ENCODE assay signal across 8 mouse cellular contexts in the genomic region with DNA sequence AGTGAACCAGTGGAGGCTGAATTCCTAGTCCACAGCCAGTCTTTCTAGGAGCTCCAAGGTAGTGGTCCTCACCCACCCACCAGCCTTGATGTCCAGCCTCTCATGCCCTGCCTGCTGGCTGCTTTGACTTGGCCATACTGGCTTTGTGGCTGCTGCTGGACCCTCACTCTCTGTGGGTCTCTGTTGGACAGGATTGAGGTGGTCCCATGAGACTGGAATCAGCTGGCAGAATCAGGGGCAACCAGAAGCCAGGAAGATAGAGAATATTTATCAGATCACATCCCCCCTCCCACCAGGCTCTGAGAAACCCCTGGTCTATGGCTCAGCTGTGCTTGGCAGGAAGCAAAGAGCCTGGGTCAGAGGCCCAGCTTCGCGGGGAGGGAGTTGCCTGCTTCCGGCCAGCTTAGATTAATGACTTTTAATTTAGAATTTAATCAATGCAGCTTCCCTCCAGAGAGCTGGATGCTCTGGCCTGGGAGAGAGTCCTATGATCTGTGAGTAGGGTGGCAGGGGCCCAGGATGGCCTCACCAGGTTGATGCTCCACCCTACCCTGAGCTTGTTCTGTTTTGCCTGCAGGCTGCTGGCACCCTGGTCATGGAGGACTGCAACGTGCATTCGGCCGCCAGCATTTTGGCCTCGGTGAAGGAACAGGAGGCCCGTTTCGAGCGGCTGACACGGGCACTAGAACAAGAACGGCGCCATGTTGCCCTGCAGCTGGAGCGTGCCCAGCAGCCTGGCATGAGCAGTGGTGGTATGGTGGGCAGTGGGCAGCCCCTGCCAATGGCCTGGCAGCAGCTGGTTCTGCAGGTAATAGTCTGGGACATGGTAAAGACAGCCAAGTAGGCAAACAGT. TPM values are rescaled to one million over a fixed set of nuclear protein-coding genes. Genes with fewer than 3 reads are reported as not detected.
DNase-seq lines count a peak whose midpoint lies in the region; ATAC-seq and TF ChIP-seq lines count a peak whose summit lies in the region.

No protein-coding gene starts in this region.

- 76% methylated on average over 14 of the region's 14 CpGs for WGBS in lung, embryonic 14.5 days
- WGBS in kidney, embryonic 15.5 days = 72% methylated on average over 14 of the region's 14 CpGs
- 73% methylated on average over 14 of the region's 14 CpGs for WGBS in midbrain, postnatal 0 days

- no peak for ATAC-seq in lung, embryonic 14.5 days (ENCODE audit: insufficient read depth)
- ATAC-seq in kidney, embryonic 15.5 days (replicated peaks; ENCODE audit: low FRiP score) = no peak
- no peak for ATAC-seq in midbrain, postnatal 0 days (ENCODE audit: low FRiP score)
- no peak for ATAC-seq in erythroid progenitor cell, adult 5-6 weeks (replicated peaks; ENCODE audit: low FRiP score, poor library complexity, severe bottlenecking)

- no peak overlapping the region for H3K4me2 ChIP-seq in lung, embryonic 14.5 days
- H3K4me2 ChIP-seq in kidney, embryonic 15.5 days = no peak overlapping the region
- H3K4me2 ChIP-seq in midbrain, postnatal 0 days (ENCODE audit: low read depth, low read length, poor library complexity, severe bottlenecking) = no peak overlapping the region

- no peaks in the 10 kb centered on the region for H3K36me3 ChIP-seq in lung, embryonic 14.5 days (ENCODE audit: insufficient read depth)
- no peaks in the 10 kb centered on the region for H3K36me3 ChIP-seq in kidney, embryonic 15.5 days
- H3K36me3 ChIP-seq in midbrain, postnatal 0 days (ENCODE audit: insufficient read depth, low read length) = peaks cover 5% of the 10 kb centered on the region; the same call in 1 of the 2 replicates

- H3K9ac ChIP-seq in lung, embryonic 14.5 days = 0 out of 2 replicates have a peak overlapping the region, but pooled peaks have one; percentile 3
- no peak overlapping the region for H3K9ac ChIP-seq in kidney, embryonic 15.5 days
- no peak overlapping the region for H3K9ac ChIP-seq in midbrain, postnatal 0 days (replicated peaks; ENCODE audit: low read length, poor library complexity, severe bottlenecking)

- H3K4me1 ChIP-seq in lung, embryonic 14.5 days (ENCODE audit: insufficient read depth) = peaks cover 17% of the 10 kb centered on the region
- peaks cover 68% of the 10 kb centered on the region for H3K4me1 ChIP-seq in kidney, embryonic 15.5 days
- H3K4me1 ChIP-seq in midbrain, postnatal 0 days (ENCODE audit: insufficient read depth, low read length) = peaks cover 6% of the 10 kb centered on the region

- no peaks in the 10 kb centered on the region for H3K27me3 ChIP-seq in lung, embryonic 14.5 days (ENCODE audit: insufficient read depth, low read length)
- H3K27me3 ChIP-seq in kidney, embryonic 15.5 days = no peaks in the 10 kb centered on the region
- H3K27me3 ChIP-seq in midbrain, postnatal 0 days (ENCODE audit: insufficient read depth, low read length) = no peaks in the 10 kb centered on the region

- TF ChIP-seq CTCF in lung, embryonic 14.5 days (IDR thresholded peaks at IDR 0.05; ENCODE audit: low read depth) = no peak
- no peak for TF ChIP-seq CTCF in midbrain, postnatal 0 days (IDR thresholded peaks at IDR 0.05)

- no peak overlapping the region for H3K4me3 ChIP-seq in lung, embryonic 14.5 days (ENCODE audit: low read depth, low read length)
- no peak overlapping the region for H3K4me3 ChIP-seq in kidney, embryonic 15.5 days (replicated peaks)
- no peak overlapping the region for H3K4me3 ChIP-seq in midbrain, postnatal 0 days (ENCODE audit: low read depth, low read length)

- H3K27ac ChIP-seq in lung, embryonic 14.5 days (ENCODE audit: low read depth) = peak overlapping the region; percentile 26; the same call in 1 of the 2 replicates
- H3K27ac ChIP-seq in kidney, embryonic 15.5 days = peak overlapping the region; percentile 76
- peak overlapping the region; percentile 47; the same call in 1 of the 2 replicates for H3K27ac ChIP-seq in midbrain, postnatal 0 days (ENCODE audit: low read depth, low read length)

- no peaks in the 10 kb centered on the region for H3K9me3 ChIP-seq in lung, embryonic 14.5 days (ENCODE audit: low read depth, low read length)
- no peaks in the 10 kb centered on the region for H3K9me3 ChIP-seq in kidney, embryonic 15.5 days (replicated peaks)
- no peaks in the 10 kb centered on the region for H3K9me3 ChIP-seq in midbrain, postnatal 0 days (ENCODE audit: low read length)

- peak; percentile 11 for DNase-seq in adrenal gland, postnatal 10 days
- no peak for DNase-seq in adrenal gland, adult 18-20 months (ENCODE audit: low spot score in 2 of 2)
- peak; percentile 44 for DNase-seq in lung, embryonic 14.5 days
- DNase-seq in lung, postnatal 36 days = no peak
- DNase-seq in midbrain, postnatal 0 days (ENCODE audit: low spot score) = no peak
- DNase-seq in adrenal gland, postnatal 4 days (ENCODE audit: low spot score in 2 of 2) = no peak

RNA-seq across cellular contexts. Expression of gene Txnrd2, which starts 37.4 kb away (rescaled TPM):
- total RNA-seq in adrenal gland, postnatal 10 days (2021) = 10 to 100 TPM; 61.5 to 62.8 TPM
- total RNA-seq in adrenal gland, adult 18-20 months (2021) = 10 to 100 TPM; 75.6 to 98.9 TPM
- 18.7 and 21.5 TPM in 2 replicates for polyA plus RNA-seq in lung, embryonic 14.5 days (2014; fragmentation: Nextera tagmentation; extraction: Ambion mirVana)
- polyA plus RNA-seq in kidney, embryonic 15.5 days (2015; fragmentation: Nextera tagmentation; extraction: Ambion mirVana) = 28.1 and 29.1 TPM in 2 replicates
- 13.3 and 22.9 TPM in 2 replicates for total RNA-seq in midbrain, postnatal 0 days (2014; rRNA removed)
- 38.3 and 42.6 TPM in 2 replicates for polyA plus RNA-seq in midbrain, postnatal 0 days (2015; fragmentation: Nextera tagmentation; extraction: Ambion mirVana)
- 117 and 217 TPM in 2 replicates for total RNA-seq in erythroid progenitor cell, adult 5-6 weeks (2015; ENCODE audit: low replicate concordance)
- 138 and 221 TPM in 2 replicates for total RNA-seq in erythroid progenitor cell, adult 5-6 weeks (2017; ENCODE audit: low replicate concordance)
- 10 to 100 TPM; 60.2 to 67.6 TPM for total RNA-seq in adrenal gland, postnatal 4 days (2021)

RNA-seq across cellular contexts. Expression of gene Comt, which starts 37.8 kb away (rescaled TPM):
- 100 to 1,000 TPM; 131 to 148 TPM for total RNA-seq in adrenal gland, postnatal 10 days (2021)
- total RNA-seq in adrenal gland, adult 18-20 months (2021) = 100 to 1,000 TPM; 191 to 384 TPM
- polyA plus RNA-seq in lung, embryonic 14.5 days (2014; fragmentation: Nextera tagmentation; extraction: Ambion mirVana) = 89.4 and 97.0 TPM in 2 replicates
- 97.2 and 103 TPM in 2 replicates for polyA plus RNA-seq in kidney, embryonic 15.5 days (2015; fragmentation: Nextera tagmentation; extraction: Ambion mirVana)
- 62.3 and 74.6 TPM in 2 replicates for total RNA-seq in midbrain, postnatal 0 days (2014; rRNA removed)
- 95.0 and 103 TPM in 2 replicates for polyA plus RNA-seq in midbrain, postnatal 0 days (2015; fragmentation: Nextera tagmentation; extraction: Ambion mirVana)
- total RNA-seq in erythroid progenitor cell, adult 5-6 weeks (2015; ENCODE audit: low replicate concordance) = 129 and 131 TPM in 2 replicates
- total RNA-seq in erythroid progenitor cell, adult 5-6 weeks (2017; ENCODE audit: low replicate concordance) = 66.4 and 67.4 TPM in 2 replicates
- total RNA-seq in adrenal gland, postnatal 4 days (2021) = 100 to 1,000 TPM in 1 of 2 experiments, 10 to 100 TPM in 1; 99.0 to 129 TPM

RNA-seq across cellular contexts. Expression of gene Arvcf, which starts 40.8 kb away (rescaled TPM):
- total RNA-seq in adrenal gland, postnatal 10 days (2021) = 10 to 100 TPM; 29.4 to 39.2 TPM
- total RNA-seq in adrenal gland, adult 18-20 months (2021) = 10 to 100 TPM; 26.6 to 27.5 TPM
- 25.7 and 30.8 TPM in 2 replicates for polyA plus RNA-seq in lung, embryonic 14.5 days (2014; fragmentation: Nextera tagmentation; extraction: Ambion mirVana)
- polyA plus RNA-seq in kidney, embryonic 15.5 days (2015; fragmentation: Nextera tagmentation; extraction: Ambion mirVana) = 23.7 and 27.1 TPM in 2 replicates
- total RNA-seq in midbrain, postnatal 0 days (2014; rRNA removed) = 161 and 219 TPM in 2 replicates
- polyA plus RNA-seq in midbrain, postnatal 0 days (2015; fragmentation: Nextera tagmentation; extraction: Ambion mirVana) = 54.5 and 60.6 TPM in 2 replicates
- 3.2 and 8.8 TPM in 2 replicates for total RNA-seq in erythroid progenitor cell, adult 5-6 weeks (2015; ENCODE audit: low replicate concordance)
- total RNA-seq in erythroid progenitor cell, adult 5-6 weeks (2017; ENCODE audit: low replicate concordance) = 6.2 and 22.0 TPM in 2 replicates
- 10 to 100 TPM; 56.9 to 59.4 TPM for total RNA-seq in adrenal gland, postnatal 4 days (2021)

RNA-seq across cellular contexts. Expression of gene Tango2, which starts 40.9 kb away (rescaled TPM):
- total RNA-seq in adrenal gland, postnatal 10 days (2021) = 10 to 100 TPM; 32.8 to 37.0 TPM
- 10 to 100 TPM; 24.2 to 31.3 TPM for total RNA-seq in adrenal gland, adult 18-20 months (2021)
- polyA plus RNA-seq in lung, embryonic 14.5 days (2014; fragmentation: Nextera tagmentation; extraction: Ambion mirVana) = 23.6 and 27.2 TPM in 2 replicates
- polyA plus RNA-seq in kidney, embryonic 15.5 days (2015; fragmentation: Nextera tagmentation; extraction: Ambion mirVana) = 22.5 and 29.2 TPM in 2 replicates
- total RNA-seq in midbrain, postnatal 0 days (2014; rRNA removed) = 40.3 and 44.1 TPM in 2 replicates
- polyA plus RNA-seq in midbrain, postnatal 0 days (2015; fragmentation: Nextera tagmentation; extraction: Ambion mirVana) = 88.0 and 94.8 TPM in 2 replicates
- total RNA-seq in erythroid progenitor cell, adult 5-6 weeks (2015; ENCODE audit: low replicate concordance) = 61.3 and 62.5 TPM in 2 replicates
- total RNA-seq in erythroid progenitor cell, adult 5-6 weeks (2017; ENCODE audit: low replicate concordance) = 47.2 and 51.9 TPM in 2 replicates
- total RNA-seq in adrenal gland, postnatal 4 days (2021) = 10 to 100 TPM; 42.3 to 45.5 TPM

Comparison
In these comparisons a context has a peak if more than half of its experiments do, and no peak if none do; other contexts are left out.
1. DNase-seq: peak in adrenal gland, postnatal 10 days (single experiment) and lung, embryonic 14.5 days (single experiment); none in adrenal gland, adult 18-20 months (0 of 2), lung, postnatal 36 days (single experiment), midbrain, postnatal 0 days (single experiment) and adrenal gland, postnatal 4 days (0 of 2).
2. H3K27ac ChIP-seq: peak in every context shown above with its lines; median percentile 76 in kidney, embryonic 15.5 days; 47 in midbrain, postnatal 0 days; 26 in lung, embryonic 14.5 days.